Mouse (Mus musculus) inflammation-experienced regulatory T-cells, adult 6 months (primary cell): ENCODE data around the gene Mrpl24. TPM values are rescaled to one million over a fixed set of nuclear protein-coding genes. Genes with fewer than 3 reads are reported as not detected.
"Not testable (repeated sequence)": the region's sequence is repeated elsewhere in the genome, so short reads cannot be mapped to it uniquely, and the experiment has no call there.

ENCODE experiments used
- ATAC-seq: one replicate; pipeline ENCODE4 v1.8.0; 2017
- polyA plus RNA-seq, 3 experiments: library from polyadenylated mRNA; unstranded; fragments of 100-300 nt; shearing (Covaris generic); gene quantifications; one replicate each; pipeline ENCODE4 v1.2.1; 2017

Gene Mrpl24
- 100 to 1,000 TPM; 138 to 191 (median 188) TPM for polyA plus RNA-seq

DNA sequence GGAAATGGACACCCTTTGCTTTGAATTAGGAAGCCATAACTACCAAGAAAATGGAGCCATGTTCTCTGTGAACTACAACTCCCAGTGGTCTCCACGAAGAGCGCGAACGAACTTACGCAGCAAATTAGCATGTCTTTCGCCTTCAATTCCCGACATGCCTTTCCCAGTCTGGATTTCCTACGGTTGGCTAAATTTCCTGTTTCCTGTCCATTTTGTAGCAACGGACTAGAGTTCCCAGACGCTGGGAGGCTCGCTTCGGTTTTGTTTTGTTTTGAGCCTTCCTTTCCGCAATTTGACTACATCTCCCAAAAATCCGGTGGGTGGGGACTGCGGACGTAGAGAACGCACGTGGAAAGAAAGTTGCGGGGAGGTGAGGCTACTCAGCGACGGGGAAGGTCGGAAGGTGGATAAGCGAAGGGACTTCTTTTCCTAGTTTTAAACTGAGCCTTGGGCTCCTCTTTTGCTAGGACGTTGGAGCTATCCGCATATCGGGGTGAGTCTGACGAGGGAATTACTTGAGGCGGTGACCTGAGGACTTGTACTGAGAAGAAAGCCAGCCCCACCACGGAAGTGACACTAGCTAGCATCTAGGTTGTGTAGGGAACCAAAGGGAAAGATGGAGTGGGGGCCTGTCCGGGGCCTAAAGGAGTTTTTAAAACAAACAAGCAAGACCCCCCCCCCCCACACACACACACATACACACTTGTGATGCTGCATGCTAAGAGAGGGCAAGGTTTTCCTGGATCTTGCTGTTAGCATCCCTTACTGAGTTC, at the start of gene Mrpl24:
Gene Mrpl24 (plus strand): TSS at position 171 of the 773 bp plus-strand sequence.
- ATAC-seq, result peak; percentile 91

DNA sequence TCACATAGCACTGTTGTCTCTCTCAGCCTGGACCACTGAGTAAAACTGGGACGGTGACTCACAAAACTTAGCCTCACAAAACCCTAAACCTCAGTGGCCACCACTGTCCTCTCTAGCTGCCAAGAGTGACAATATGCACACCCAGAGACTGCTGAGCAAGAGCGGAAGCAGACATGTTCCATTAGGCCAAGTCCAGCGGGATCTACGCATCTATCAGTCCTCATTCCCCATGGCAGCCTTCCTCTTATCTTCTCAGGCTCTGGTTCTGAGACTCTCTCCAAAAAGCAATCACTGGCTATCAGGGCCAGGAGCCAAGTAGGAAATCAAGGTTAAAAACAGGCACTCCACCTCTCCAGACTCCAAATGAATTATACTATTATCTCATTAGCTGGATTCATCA, 41.6 kb upstream of the Mrpl24 start:
- ATAC-seq, result no peak

DNA sequence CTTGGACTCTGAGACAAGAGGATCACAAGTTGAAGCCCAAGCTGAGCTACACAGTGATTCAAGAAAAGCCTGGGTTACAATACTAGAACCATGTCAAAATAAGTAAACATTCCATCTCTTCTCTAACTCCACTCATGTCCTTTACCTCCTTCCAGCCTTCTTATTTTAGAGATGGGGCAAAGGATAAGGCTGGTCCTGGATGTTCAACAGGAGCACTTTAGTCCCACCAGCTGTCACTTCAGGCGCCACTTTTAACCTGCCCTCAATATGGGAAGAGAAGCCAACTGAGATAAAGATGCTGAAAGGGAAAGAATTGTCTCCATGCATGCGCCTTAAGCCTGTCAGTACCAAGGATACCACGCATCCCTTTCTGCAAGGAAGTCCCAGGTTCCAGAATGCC, 35.0 kb upstream of the Mrpl24 start:
- ATAC-seq, result no peak

DNA sequence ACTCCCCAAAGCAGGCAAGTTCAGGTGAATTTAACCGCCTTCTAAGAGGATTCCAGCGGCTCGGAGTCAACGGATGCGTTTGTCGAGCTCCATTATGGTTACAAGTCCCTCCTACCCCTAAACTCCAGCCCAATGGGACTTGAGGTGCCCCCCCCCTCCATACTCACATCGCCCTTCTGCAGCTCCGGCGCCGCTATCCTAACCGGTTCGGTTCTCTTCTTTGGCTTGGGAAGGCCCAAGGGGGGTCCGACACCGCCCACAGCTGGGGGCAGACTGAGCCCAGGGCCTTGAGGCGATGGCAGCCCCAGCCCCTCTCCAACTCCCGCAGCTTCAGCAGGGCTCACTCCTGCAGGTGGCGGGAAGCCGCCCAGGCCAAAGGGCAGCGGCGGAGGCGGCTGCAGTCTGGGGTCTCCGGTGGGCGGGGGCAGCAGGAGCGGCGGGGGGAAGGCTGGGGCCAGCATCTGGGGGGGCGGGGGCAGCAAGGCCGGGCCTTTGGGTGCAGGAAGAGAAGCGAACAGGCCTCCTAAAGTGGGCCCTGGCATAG, 34.5 kb upstream of the Mrpl24 start:
- no peak for ATAC-seq

DNA sequence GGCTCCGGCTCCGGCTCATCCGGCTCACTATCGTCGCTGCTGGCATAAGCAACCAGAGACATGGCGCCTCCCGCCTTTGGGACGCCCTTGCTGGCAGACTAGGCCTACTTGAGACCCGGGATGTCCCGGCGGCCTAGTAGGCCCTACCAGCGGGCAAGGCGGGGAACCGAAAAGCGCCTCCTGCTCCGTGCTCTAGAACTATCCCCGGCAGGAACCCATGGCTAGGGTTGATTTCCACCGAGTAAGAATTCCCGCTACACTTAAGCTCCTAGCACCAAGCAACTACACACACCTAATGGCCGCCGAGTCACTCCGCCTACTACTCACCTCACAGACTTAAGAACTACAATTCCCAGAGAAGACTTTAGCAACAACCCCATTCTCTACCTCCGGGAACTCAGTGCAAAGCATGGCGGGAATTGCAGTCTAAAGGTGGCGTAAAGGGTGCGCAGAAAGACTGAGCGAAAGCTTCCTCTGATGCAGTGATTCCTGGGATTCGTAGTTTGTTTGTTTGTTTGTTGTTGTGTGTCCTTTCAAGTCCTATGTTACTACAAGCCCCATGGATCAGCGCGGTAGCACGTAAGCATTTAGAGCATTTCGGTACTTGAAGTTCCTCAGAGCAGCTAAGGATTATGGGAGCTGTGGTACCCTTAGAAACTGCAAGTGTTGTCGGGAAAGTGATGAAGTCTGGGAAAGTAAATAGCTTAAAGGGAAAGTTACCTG, 33.9 kb upstream of the Mrpl24 start, which contains the start of gene Prcc:
Gene Prcc (minus strand): TSS at position 328 of the 723 bp plus-strand sequence.
- peak; percentile 97 for ATAC-seq

DNA sequence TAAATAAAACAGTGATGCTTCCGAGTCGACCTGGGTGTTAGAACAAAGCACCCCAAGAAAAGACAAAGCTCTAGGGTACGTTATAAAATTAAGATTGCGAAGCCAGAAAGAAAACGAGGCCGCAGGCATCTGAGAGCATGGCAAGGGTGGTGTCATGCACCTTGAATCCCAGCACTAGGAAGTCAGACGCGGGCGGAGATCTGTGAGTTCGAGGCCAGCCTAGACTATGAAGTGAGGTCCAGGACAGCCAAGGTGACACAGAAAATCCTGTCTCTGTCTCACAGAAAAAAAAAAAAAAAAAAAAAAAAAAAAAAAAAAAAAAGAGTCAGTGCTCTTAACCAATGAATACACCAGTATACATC, 33.3 kb upstream of the Mrpl24 start:
- ATAC-seq, result peak; percentile 3

DNA sequence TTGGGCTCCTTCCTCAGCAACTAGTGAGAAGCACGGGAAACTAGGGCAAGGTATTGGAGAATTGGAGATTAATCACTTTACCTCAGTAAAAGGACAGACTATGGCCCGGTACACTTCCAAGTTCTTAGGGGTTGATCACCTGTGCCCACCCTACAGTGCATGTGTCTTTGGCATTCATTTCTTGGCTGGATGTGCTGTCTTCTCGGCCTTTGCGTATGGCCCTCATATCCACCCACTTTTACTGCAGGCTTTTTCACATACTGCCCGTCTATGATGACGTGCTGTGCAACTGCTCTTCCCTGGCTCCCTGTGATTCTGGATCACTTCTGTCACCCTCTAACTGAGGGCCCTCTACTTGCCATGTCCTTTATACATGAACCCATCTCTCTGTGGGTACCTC, 32.9 kb upstream of the Mrpl24 start:
- ATAC-seq, result no peak

DNA sequence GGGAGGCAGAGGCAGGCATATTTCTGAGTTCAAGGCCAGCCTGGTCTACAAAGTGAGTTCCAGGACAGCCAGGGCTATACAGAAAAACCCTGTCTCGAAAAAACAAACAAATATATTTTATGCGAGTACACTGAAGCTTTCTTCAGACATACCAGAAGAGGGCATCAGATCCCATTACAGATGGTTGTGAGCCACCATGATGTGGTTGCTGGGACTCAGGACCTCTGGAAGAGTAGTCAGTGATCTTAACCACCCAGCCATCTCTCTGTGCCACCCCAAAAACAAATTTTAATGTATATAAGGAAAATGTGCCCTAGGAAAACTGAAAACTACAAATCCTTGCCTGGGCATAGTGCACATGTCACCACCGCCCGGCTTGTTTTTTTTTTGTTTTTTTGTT, 31.9 kb upstream of the Mrpl24 start:
- ATAC-seq, result not testable (repeated sequence)

DNA sequence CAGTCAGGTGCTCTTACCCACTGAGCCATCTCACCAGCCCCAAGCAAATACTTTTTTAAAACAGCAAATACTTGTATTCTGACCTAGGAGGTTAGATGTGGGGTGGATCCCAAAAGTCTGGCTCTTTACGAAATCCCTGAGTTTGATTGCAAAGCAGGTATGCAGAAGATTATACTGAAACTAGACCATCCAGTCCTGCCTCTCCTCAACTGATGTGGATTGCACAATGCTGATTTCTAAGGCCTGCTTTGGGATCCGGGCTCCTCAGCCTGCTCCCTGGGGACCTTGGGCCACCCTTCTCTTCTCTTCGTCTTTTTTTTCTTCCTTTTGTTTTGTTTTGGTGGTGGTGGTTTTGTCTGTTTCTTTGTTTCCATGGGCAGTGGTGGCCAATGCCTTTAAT, 27.8 kb upstream of the Mrpl24 start:
- ATAC-seq, result no peak

DNA sequence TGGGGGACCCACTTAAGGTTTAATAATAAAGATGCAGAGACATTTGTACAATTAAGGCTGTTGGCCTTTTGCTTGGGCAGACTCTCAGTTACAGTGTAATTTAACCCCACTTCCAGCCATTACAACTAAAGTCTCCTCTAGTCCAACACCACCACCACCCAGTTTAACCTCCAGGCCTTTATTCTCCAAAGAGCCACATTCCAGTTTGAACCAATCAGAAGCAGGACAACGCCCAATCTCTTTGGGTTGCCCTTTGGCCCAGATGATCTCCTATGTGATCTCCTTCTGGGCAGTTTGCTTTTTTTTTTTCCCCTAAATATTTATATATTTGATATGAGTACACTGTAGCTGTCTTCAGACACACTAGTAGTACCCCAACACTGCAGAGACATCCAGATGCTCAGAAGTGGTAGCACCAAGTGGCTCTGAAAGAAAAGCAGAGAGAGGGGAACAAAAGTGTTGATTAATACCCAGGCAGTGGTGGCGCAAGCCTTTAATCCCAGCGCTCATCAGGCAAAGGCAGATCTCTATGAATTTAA, 25.9 kb upstream of the Mrpl24 start:
- no peak for ATAC-seq

DNA sequence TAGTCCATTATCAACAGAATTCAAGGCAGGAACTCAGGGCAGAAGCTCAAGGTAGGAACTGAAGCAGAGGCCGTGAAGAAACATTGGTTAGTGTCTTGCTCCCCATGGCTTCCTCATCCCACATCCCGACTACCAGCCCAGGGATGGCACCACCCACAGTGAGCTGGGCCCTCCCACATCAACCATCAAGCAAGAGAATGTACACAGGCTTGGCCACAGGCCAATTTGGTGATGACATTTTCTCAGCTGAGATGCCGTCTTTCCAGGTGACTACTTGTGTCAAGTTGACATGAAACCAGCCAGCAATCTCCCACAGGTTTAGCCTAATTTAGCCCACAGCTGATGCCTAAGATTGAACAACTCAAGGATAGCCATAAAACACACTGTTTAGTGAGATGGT, 20.0 kb upstream of the Mrpl24 start:
- ATAC-seq, result no peak

DNA sequence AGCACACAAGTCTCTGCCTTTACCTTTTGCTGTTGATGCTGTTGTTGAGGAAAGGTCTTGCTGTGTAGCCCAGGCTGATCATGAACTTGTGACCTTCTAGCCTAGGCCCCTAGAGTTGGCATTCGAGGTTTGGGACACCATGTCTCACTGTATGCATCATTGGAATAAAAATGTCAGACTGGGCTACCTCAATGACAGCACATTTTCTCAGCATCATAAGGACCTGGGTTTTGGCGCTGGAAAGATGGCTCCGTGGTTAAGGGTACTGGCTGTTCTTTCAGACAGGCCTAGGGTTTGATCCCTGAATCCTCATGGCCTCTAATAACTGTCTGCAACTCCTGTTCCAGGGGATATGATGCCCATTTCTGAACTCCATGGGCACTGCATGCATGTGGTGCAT, 19.5 kb upstream of the Mrpl24 start:
- no peak for ATAC-seq

DNA sequence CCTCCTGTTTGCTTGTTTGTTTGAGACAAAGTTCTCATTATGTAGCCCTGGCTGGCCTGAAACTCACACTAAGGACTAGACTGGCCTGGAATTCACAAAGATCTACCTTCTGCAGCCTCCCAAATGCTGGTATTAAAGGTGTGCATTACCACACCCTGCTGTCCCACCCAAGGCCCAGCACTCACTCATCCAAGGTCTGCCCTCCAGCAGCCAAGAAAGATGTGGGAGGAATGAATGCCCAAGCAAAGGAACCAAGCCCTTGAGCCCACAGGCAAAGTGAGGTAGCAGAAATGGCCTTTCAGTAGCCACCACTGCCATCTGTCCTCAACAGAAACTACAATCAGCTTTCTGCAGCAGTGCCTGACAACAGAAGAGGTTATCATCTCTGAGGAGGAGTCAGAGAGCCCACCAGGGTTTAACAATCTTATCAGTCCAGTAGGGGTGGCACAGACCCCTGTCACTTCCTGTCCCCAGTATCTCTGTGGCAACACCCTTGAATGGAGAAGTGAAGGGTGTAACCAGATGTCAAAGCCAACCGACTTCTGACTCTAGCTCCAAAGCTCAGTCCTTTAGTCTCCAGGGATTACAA, 18.2 kb upstream of the Mrpl24 start:
- no peak for ATAC-seq

DNA sequence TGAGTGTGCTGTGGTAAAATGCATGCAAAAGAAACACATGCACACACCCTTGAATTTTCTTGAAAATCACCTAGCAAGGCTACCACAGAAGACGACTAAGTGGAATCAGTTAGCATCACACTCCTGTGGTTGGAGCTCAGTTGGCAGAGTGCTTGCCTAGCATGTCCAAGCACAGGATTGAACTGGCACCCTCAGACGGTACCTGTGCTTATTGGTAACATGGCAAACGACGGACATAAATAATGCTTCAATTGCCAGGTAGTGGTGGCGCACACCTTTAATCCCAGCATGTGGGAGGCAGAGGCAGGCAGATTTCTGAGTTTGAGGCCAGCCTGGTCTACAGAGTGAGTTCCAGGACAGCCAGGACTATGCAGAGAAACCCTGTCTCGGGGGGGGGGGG, 17.3 kb upstream of the Mrpl24 start:
- not testable (repeated sequence) for ATAC-seq

DNA sequence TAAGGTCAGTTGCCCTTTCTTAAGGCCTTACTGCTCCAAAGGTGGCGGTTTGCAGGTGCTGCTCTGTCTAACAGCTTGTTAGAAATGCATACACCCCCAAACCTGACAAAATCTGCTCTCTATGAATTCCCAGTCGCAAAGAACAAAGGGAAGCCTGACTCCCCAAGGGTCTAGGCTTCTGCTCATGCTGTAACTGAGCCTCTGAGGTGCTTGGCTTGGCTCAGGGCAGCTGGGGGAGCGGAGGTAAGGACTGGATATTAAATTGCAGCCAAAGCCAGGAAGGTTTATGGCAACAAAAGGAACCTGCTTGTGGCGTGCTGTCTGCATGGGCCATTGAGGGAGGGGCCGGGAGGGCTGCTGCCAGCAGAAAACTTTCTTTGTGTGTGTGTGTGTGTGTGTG, 15.5 kb upstream of the Mrpl24 start:
- no peak for ATAC-seq

DNA sequence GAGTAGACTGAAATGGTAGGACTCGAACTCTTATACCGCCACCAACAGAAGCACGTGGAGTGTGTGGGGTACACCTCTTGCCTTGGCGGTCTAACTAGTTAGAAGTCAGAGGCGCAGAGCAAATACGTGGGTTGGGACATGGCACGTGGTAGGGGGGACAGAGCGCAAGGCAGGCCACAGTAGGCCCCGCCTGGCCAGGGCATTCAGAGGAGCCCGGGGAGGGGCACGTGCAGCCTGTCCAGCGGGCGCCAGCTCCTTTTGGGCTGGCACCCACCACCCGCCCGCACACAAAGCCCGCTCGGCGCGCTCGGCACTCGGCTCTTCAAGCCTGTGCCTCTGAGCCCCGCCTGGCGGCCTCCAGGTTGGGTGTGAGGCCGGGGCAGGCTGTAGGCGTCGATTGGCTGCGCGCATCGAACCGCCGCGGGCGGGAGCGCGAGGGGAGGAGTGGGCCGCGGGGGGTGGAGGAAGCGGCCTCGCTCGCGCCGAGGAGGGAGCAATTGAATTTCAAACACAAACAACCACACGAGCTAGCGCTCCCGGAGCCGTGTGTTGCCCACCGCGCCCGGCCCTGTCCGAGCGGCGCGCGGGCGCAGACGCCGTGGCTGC, 13.3 kb upstream of the Mrpl24 start, which contains the start of gene Hdgf:
Gene Hdgf (plus strand): TSS at position 442 of the 606 bp plus-strand sequence.
- ATAC-seq, result peak; percentile 95

DNA sequence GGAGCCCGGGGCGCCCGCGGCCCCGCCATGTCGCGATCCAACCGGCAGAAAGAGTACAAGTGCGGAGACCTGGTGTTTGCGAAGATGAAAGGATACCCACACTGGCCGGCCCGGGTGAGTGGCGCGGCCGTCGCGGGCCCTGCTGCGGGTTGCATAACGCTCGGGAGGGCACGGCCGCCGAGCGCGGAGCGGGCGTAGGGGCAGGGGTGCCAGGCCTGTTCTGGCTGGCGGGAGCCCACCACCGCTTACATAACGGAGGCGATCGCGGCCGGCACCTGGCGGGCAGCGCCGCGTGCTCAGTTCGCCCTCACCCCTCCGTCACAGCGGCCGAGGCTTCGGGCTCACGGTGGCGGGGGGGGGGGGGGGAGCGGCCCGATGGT, 12.7 kb upstream of the Mrpl24 start:
- ATAC-seq, result no peak

DNA sequence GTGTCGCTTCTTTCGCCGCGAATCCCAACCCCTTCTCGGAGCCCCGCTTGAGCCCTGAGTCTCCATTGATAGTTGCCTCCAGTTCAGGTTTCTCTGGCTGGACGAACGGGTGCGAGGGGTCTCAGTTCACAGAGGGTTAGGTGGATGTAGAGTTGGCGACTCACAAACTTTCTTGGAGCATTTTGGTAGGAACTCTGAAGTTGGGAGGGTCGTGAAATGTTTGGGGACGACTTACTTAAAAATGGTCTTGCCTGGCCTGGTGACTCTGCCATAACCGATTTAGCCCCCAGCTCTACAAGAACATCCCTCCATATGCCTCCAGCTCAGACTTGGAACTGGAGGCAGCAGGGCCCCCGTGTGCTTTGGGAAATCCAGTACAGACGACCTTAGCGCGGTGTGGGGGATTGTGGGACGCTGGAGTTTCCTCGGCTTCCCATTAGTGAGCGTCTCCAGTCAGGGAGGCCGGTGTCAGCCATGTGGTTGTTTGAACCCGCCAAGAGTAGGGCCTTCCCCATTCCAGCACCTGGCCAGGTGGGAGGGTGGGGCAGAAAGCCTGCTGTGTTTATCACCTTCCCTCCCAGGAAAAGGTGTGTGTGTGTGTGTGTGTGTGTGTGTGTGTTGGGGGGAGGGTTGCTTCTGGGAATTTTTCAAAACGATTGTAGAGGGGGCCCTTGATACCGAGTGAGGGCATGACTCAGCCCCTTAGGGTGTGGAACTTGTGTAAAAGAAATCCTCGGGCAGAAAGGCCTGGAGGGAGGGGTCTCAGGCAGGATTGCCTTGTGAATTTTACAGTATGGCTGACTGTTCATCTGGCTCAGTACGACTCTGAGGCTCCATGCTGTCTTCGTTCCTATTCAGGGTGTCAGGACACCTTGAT, 12.1 kb upstream of the Mrpl24 start:
- no peak for ATAC-seq

DNA sequence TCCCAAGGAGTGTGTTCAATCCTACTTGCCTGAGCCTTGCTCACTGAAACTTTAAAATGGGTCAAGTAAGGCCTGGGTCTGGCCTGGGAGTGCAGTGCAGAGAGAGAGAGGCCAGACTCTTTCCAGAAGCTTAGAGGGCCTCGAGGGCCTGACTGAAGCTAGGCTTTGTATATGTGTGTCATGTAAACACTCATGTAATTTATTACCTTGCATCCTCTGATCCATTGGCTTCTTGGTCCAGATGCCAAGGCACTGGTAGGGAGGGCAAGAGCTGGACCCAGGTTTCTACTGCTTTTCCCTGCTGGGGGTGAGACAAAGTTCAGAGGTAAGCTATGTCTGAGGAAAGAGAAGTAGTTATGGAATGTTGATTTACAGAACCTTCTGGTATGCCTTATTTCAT, 11.4 kb upstream of the Mrpl24 start:
- no peak for ATAC-seq

DNA sequence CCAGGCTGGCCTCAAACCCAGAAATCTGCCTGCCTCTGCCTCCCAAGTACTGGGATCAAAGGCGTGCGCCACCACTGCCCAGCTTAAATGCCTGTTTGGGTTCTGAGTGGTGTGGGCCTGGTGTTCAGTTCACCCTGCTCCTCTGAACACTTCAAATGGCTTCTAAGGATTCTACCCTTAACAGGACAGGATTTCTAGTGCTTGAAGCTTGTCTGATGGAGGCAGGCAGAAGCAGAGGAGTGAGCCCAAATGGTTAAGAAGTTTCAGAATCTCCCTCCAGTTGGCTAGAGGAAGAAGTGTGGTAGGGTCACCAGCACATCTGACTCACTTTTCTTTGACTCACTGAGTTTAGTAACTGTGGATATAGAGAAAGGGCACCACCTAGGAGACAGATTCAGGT, 9.9 kb upstream of the Mrpl24 start:
- ATAC-seq, result no peak

DNA sequence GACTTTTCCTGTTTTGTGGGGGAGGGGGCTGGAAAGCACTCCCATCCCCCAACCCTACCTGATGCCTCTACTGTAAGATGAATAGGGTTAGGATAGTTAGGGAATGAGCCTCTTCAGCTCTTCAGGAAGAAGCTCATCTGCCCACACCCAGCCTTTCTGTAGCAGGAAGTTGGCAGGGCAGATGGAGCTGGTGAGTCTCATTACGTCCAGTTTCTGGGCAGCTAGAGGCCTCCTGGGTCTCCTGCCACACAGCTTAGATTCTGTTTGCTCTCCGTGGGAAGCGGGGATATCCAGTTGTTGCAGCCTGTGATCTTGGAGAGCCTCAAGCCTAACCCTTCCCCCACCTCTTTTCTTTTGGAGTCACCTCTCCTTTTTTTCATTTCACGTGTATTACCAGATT, 9.4 kb upstream of the Mrpl24 start:
- no peak for ATAC-seq
